Mouse (Mus musculus) kidney, adult 2 months (tissue): Measurements from ENCODE around the gene Aph1c. TPM values are rescaled to one million over a fixed set of nuclear protein-coding genes. Genes with fewer than 3 reads are reported as not detected.
"Not testable (repeated sequence)": the region's sequence is repeated elsewhere in the genome, so short reads cannot be mapped to it uniquely, and the experiment has no call there.

Experiments used
- DNase-seq: peaks from one replicate; pipeline ENCODE4 v3.0.0; 2021
- H3K27ac ChIP-seq: fragments of 200-500 bp; 2 replicates; pipeline ENCODE4 v1.5.1; 2012; ENCODE audit warnings: low read depth, low read length, control low read depth, inconsistent platforms; ENCODE audit not compliant: insufficient read depth
- H3K27me3 ChIP-seq: fragments of 200-500 bp; replicated peaks from 2 replicates; pipeline ENCODE4 v1.6.1; 2012; ENCODE audit warnings: mild to moderate bottlenecking, moderate library complexity, low read length, inconsistent platforms; ENCODE audit not compliant: control insufficient read depth, insufficient read depth
- H3K36me3 ChIP-seq: fragments of 200-500 bp; 2 replicates; pipeline ENCODE4 v1.6.1; 2012; ENCODE audit warnings: mild to moderate bottlenecking, moderate library complexity, low read length, inconsistent platforms; ENCODE audit not compliant: control insufficient read depth, insufficient read depth
- H3K4me1 ChIP-seq: fragments of 200-500 bp; 2 replicates; pipeline ENCODE4 v1.6.1; 2011; ENCODE audit warnings: low read length; ENCODE audit not compliant: control insufficient read depth, insufficient read depth
- H3K4me3 ChIP-seq: fragments of 200-500 bp; 2 replicates; pipeline ENCODE4 v1.5.1; 2011; ENCODE audit warnings: mild to moderate bottlenecking, low read depth, low read length, control low read depth; ENCODE audit not compliant: insufficient read depth
- CTCF ChIP-seq: fragments of 200-500 bp; conservative IDR thresholded peaks from 2 replicates; pipeline ENCODE4 v1.5.1; 2011; ENCODE audit warnings: low read depth, mild to moderate bottlenecking, control low read depth, low read length, moderate library complexity, mixed read lengths; ENCODE audit not compliant: insufficient read depth, insufficient read length
- POLR2A ChIP-seq: fragments of 200-500 bp; IDR thresholded peaks from one replicate; pipeline ENCODE4 v1.6.1; 2011; ENCODE audit warnings: low read depth, low read length, control low read depth
- WGBS: fragments of 180-500 bp; shearing (Covaris S2); methylation state at CpG from one replicate; pipeline ENCODE4 v1.1.7; 2018; 5-methylcytosine and 5-hydroxymethylcytosine counted together
- polyA plus RNA-seq: library from polyadenylated mRNA; depleted of rRNA; stranded (reverse); fragments of >200 nt; gene quantifications from 2 replicates; pipeline ENCODE4 v1.2.3, GENCODE M21; 2012

Gene Aph1c
- polyA plus RNA-seq, 1 experiment, result 29.4 TPM

- Histone ChIP-seq H3K4me3 (no peak overlapping the region), H3K27ac (peak overlapping the region; percentile 45; the same call in 1 of the 2 replicates), H3K36me3 (no peaks in the 10 kb centered on the region), H3K27me3 (no peaks in the 10 kb centered on the region), H3K4me1 (no peaks in the 10 kb centered on the region)
- WGBS, result 59% methylated on average over 5 of the region's 5 CpGs
- peak; percentile 78 for DNase-seq
- TF ChIP-seq CTCF (no peak), POLR2A (no peak)
Observed at GRCm38 (mm10) chr9:66876577-66876976, 42.1 kb upstream of the Aph1c start.

- no peak overlapping the region for H3K27ac ChIP-seq
- H3K36me3 ChIP-seq, result no peaks in the 10 kb centered on the region
- 98% methylated on average over 5 of the region's 5 CpGs for WGBS
- H3K4me1 ChIP-seq, result no peaks in the 10 kb centered on the region; the same call in 1 of the 2 replicates
- no peak overlapping the region for H3K4me3 ChIP-seq
- H3K27me3 ChIP-seq, result no peaks in the 10 kb centered on the region
- TF ChIP-seq CTCF (no peak), POLR2A (no peak)
- DNase-seq, result no peak
Observed at GRCm38 (mm10) chr9:66874297-66874696, 39.8 kb upstream of the Aph1c start.

DNA sequence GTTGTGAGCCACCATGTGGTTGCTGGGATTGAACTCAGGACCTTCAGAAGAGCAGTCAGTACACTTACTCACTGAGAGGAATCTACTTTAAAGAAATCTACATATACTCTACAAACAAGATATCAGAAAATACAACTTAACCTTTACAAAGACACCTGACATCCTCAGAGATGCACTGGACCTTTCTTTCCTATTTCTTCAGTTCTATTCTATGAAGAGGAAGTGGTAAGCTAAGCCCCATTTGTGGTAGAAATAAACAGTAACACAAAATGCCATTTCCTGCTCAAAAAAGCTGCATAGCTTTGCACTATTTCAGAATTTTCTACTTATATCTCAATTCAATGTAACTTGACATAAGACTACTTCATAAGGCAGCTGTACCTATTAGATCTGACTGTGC, 39.0 kb upstream of the Aph1c start:
- H3K27me3 ChIP-seq, result no peaks in the 10 kb centered on the region
- no peak for DNase-seq
- TF ChIP-seq POLR2A (no peak), CTCF (no peak)
- no peak overlapping the region for H3K4me3 ChIP-seq
- no peak overlapping the region for H3K27ac ChIP-seq
- no peaks in the 10 kb centered on the region for H3K36me3 ChIP-seq
- no peaks in the 10 kb centered on the region; the same call in 1 of the 2 replicates for H3K4me1 ChIP-seq

- H3K27ac ChIP-seq, H3K36me3 ChIP-seq, H3K4me3 ChIP-seq, H3K27me3 ChIP-seq, H3K4me1 ChIP-seq, DNase-seq: not testable (repeated sequence)
- WGBS, result 75% methylated on average over 2 of the region's 2 CpGs
Observed at GRCm38 (mm10) chr9:66873009-66873408, 38.5 kb upstream of the Aph1c start.

- peak overlapping the region; percentile 39; the same call in 1 of the 2 replicates for H3K27ac ChIP-seq
- H3K36me3 ChIP-seq, result no peaks in the 10 kb centered on the region
- peak; percentile 66 for DNase-seq
- no peaks in the 10 kb centered on the region for H3K27me3 ChIP-seq
- WGBS, result 55% methylated on average over 10 of the region's 10 CpGs
- no peak overlapping the region for H3K4me3 ChIP-seq
- TF ChIP-seq CTCF (no peak), POLR2A (no peak)
- H3K4me1 ChIP-seq, result no peaks in the 10 kb centered on the region; the same call in 1 of the 2 replicates
Observed at GRCm38 (mm10) chr9:66872015-66872727, 37.6 kb upstream of the Aph1c start.

- Histone ChIP-seq H3K27me3 (no peaks in the 10 kb centered on the region), H3K27ac (no peak overlapping the region; the same call in 1 of the 2 replicates), H3K4me1 (peaks cover 14% of the 10 kb centered on the region; the same call in 1 of the 2 replicates), H3K36me3 (no peaks in the 10 kb centered on the region), H3K4me3 (no peak overlapping the region)
- 46% methylated on average over 3 of the region's 3 CpGs for WGBS
- no peak for TF ChIP-seq POLR2A
- TF ChIP-seq CTCF, result no peak
- DNase-seq, result peak; percentile 23
Observed at GRCm38 (mm10) chr9:66864708-66865107, 30.2 kb upstream of the Aph1c start.

DNA sequence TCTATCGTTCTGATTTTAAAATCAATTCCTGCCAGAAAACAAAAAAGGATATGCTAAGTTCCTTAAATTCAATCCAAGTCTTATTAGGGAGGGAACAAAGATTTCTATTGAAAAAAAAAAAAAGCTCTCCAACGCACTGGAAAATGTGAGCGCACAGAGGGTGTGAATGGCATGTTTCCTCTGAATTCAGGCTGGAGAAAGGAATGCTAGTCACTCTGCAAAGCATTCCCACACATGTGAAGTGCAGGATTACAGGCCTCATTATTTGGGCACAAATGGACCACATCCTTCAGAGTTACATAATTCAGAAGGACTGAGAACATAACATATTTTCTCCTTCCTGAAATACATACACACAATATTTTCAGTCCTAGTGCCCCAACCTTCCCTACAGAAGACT, 28.9 kb upstream of the Aph1c start:
- no peak overlapping the region for H3K27ac ChIP-seq
- 59% methylated on average over 3 of the region's 3 CpGs for WGBS
- H3K36me3 ChIP-seq, result no peaks in the 10 kb centered on the region

GRCm38 (mm10) chr9:66862202-66862601, 27.7 kb upstream of the Aph1c start:
- no peak for DNase-seq
- H3K27me3 ChIP-seq, result no peaks in the 10 kb centered on the region
- no peak overlapping the region for H3K4me3 ChIP-seq
- TF ChIP-seq POLR2A (no peak), CTCF (no peak)
- peaks cover 14% of the 10 kb centered on the region; the same call in 1 of the 2 replicates for H3K4me1 ChIP-seq
- 90% methylated on average over 4 of the region's 4 CpGs for WGBS
- no peak overlapping the region for H3K27ac ChIP-seq
- no peaks in the 10 kb centered on the region for H3K36me3 ChIP-seq

More for the DNA sequence above, 28.9 kb upstream of the Aph1c start:
- no peak overlapping the region for H3K4me3 ChIP-seq
- TF ChIP-seq POLR2A (no peak), CTCF (no peak)
- H3K4me1 ChIP-seq, result peaks cover 14% of the 10 kb centered on the region; the same call in 1 of the 2 replicates
- no peak for DNase-seq
- H3K27me3 ChIP-seq, result no peaks in the 10 kb centered on the region
